Mouse (Mus musculus) kidney, adult 11 months (tissue): ENCODE results near the gene Ccnt1.

Experiments used
- DNase-seq: peaks from one replicate; pipeline ENCODE4 v3.0.0; 2022

The Ccnt1 gene

GRCm38 (mm10) chr15:98506253-98506957 lies 64.3 kb downstream of the Ccnt1 start:
- DNase-seq, result no peak

- DNase-seq, result peak; percentile 28
Observed at GRCm38 (mm10) chr15:98504514-98504913, 66.2 kb downstream of the Ccnt1 start.

- DNase-seq, result no peak
Observed at GRCm38 (mm10) chr15:98503317-98503716, 67.4 kb downstream of the Ccnt1 start.

- DNase-seq, result no peak
Observed at GRCm38 (mm10) chr15:98497631-98498030, 73.1 kb downstream of the Ccnt1 start.

GRCm38 (mm10) chr15:98492102-98492501 lies 78.6 kb downstream of the Ccnt1 start, which contains the start of gene Olfr279:
Gene Olfr279 (plus strand): TSS chr15:98492402.
- no peak for DNase-seq

- no peak for DNase-seq
Observed at GRCm38 (mm10) chr15:98491332-98491731, 79.4 kb downstream of the Ccnt1 start.
